Mouse (Mus musculus) 416B (cell line): Measurements from ENCODE around the gene Sobp.

Experiments
- DNase-seq: peaks from one replicate; pipeline ENCODE4 v3.0.0; 2011; ENCODE audit warnings: low read depth

Gene Sobp

GRCm38 (mm10) chr10:43158917-43159316, 15.4 kb downstream of the Sobp start:
- no peak for DNase-seq

GRCm38 (mm10) chr10:43155046-43155560, 19.2 kb downstream of the Sobp start:
- no peak for DNase-seq

- no peak for DNase-seq
Observed at GRCm38 (mm10) chr10:43152643-43153042, 21.7 kb downstream of the Sobp start.

GRCm38 (mm10) chr10:43148456-43148855, 25.9 kb downstream of the Sobp start:
- DNase-seq, result no peak

GRCm38 (mm10) chr10:43143173-43143572, 31.2 kb downstream of the Sobp start:
- DNase-seq, result no peak

GRCm38 (mm10) chr10:43134027-43134426, 40.3 kb downstream of the Sobp start:
- no peak for DNase-seq

- DNase-seq, result no peak
Observed at GRCm38 (mm10) chr10:43128750-43129149, 45.6 kb downstream of the Sobp start.

- no peak for DNase-seq
Observed at GRCm38 (mm10) chr10:43124561-43124960, 49.8 kb downstream of the Sobp start.

GRCm38 (mm10) chr10:43124156-43124555, 50.2 kb downstream of the Sobp start:
- DNase-seq, result no peak

- DNase-seq, result no peak
Observed at GRCm38 (mm10) chr10:43123422-43123821, 50.9 kb downstream of the Sobp start.

GRCm38 (mm10) chr10:43120688-43121450, 53.5 kb downstream of the Sobp start:
- peak; percentile 48 for DNase-seq

- DNase-seq, result no peak
Observed at GRCm38 (mm10) chr10:43116083-43116927, 58.0 kb downstream of the Sobp start.

GRCm38 (mm10) chr10:43112296-43112695, 62.0 kb downstream of the Sobp start:
- DNase-seq, result no peak

- no peak for DNase-seq
Observed at GRCm38 (mm10) chr10:43106616-43107015, 67.7 kb downstream of the Sobp start.

- DNase-seq, result no peak
Observed at GRCm38 (mm10) chr10:43106196-43106595, 68.1 kb downstream of the Sobp start.

- DNase-seq, result no peak
Observed at GRCm38 (mm10) chr10:43100513-43100912, 73.8 kb downstream of the Sobp start.

- DNase-seq, result no peak
Observed at GRCm38 (mm10) chr10:43099229-43099628, 75.1 kb downstream of the Sobp start.

GRCm38 (mm10) chr10:43097755-43098154, 76.6 kb downstream of the Sobp start:
- DNase-seq, result no peak

GRCm38 (mm10) chr10:43096614-43097013, 77.7 kb downstream of the Sobp start:
- no peak for DNase-seq

GRCm38 (mm10) chr10:43094537-43094936, 79.8 kb downstream of the Sobp start:
- DNase-seq, result no peak

GRCm38 (mm10) chr10:43093440-43093839, 80.9 kb downstream of the Sobp start:
- no peak for DNase-seq

GRCm38 (mm10) chr10:43090040-43090439, 84.3 kb downstream of the Sobp start:
- peak; percentile 28 for DNase-seq

- DNase-seq, result no peak
Observed at GRCm38 (mm10) chr10:43087421-43087820, 86.9 kb downstream of the Sobp start.
